Mouse (Mus musculus) testis, adult 2 months (tissue): ENCODE measurements around the gene Bpifb4.

Source experiments
- CTCF ChIP-seq: fragments of 200-500 bp; IDR thresholded peaks from 2 replicates; pipeline ENCODE4 v1.5.1; 2012; ENCODE audit warnings: low read depth, mild to moderate bottlenecking, inconsistent platforms, low read length, moderate library complexity; ENCODE audit not compliant: control insufficient read depth, insufficient read depth, insufficient replicate concordance
- POLR2A ChIP-seq: fragments of 200-500 bp; IDR thresholded peaks from 2 replicates; pipeline ENCODE4 v1.6.1; 2012; ENCODE audit warnings: low read depth, mild to moderate bottlenecking, inconsistent platforms, low read length, moderate library complexity; ENCODE audit not compliant: control insufficient read depth

DNA sequence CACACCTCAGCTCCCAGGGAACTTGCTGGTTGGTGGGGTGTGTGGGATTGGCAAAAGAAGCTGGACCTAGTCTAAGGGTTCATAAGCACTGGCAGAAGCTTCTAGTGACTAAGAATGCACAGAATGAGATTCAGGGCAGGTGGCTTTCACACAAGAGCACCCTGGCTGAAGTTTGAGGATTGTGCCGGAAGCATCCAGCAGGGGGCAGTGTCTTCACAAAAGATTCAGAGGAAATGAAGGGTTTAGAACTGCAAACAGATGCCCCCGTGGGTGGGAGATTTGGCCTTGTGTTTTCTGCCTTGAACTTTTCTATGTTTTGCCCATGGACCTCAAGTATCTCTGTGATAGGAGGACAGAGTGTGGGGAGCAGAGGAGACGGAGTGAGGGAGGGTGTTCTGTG is 5.5 kb downstream of the Bpifb4 start:
- TF ChIP-seq POLR2A (no peak), CTCF (peak; percentile 70)
